Mouse (Mus musculus): ENCODE measurements around the gene Cars2. TPM values are rescaled to one million over a fixed set of nuclear protein-coding genes. Genes with fewer than 3 reads are reported as not detected.

The Cars2 gene
- polyA plus RNA-seq, 1 experiment from 2014 or later: 22.5 TPM

- 75% methylated on average over 9 of the region's 9 CpGs for WGBS
- Histone ChIP-seq H3K4me3 (ENCODE audit: low read depth, low read length) (no peak overlapping the region), H3K9me3 (ENCODE audit: control insufficient read depth, low read length) (no peaks in the 10 kb centered on the region), H3K4me2 (ENCODE audit: low read depth, low read length) (no peak overlapping the region), H3K36me3 (ENCODE audit: control insufficient read depth, insufficient read depth, low read length) (peaks cover 33% of the 10 kb centered on the region), H3K27ac (replicated peaks; ENCODE audit: low read depth, low read length) (no peak overlapping the region), H3K9ac (ENCODE audit: low read depth, low read length) (no peak overlapping the region), H3K27me3 (replicated peaks; ENCODE audit: control insufficient read depth, insufficient read depth, low read length) (no peaks in the 10 kb centered on the region), H3K4me1 (ENCODE audit: control insufficient read depth, insufficient read depth, low read length) (peaks cover 9% of the 10 kb centered on the region)
- DNase-seq (ENCODE audit: low spot score) (no peak), ATAC-seq (ENCODE audit: low read depth) (no peak)
Observed at GRCm38 (mm10) chr8:11560220-11560619, 9.6 kb upstream of the Cars2 start.

- no peak for ATAC-seq (ENCODE audit: low read depth)
- H3K27me3 ChIP-seq (replicated peaks; ENCODE audit: control insufficient read depth, insufficient read depth, low read length): no peaks in the 10 kb centered on the region
- H3K4me3 ChIP-seq (ENCODE audit: low read depth, low read length): no peak overlapping the region
- no peaks in the 10 kb centered on the region for H3K9me3 ChIP-seq (ENCODE audit: control insufficient read depth, low read length)
- WGBS: 61% methylated on average over 3 of the region's 3 CpGs
- no peak overlapping the region; the same call in 1 of the 2 replicates for H3K4me2 ChIP-seq (ENCODE audit: low read depth, low read length)
- H3K27ac ChIP-seq (replicated peaks; ENCODE audit: low read depth, low read length): no peak overlapping the region
- H3K36me3 ChIP-seq (ENCODE audit: control insufficient read depth, insufficient read depth, low read length): peaks cover 26% of the 10 kb centered on the region
- no peak for DNase-seq (ENCODE audit: low spot score)
- no peak overlapping the region for H3K9ac ChIP-seq (ENCODE audit: low read depth, low read length)
- peaks cover 11% of the 10 kb centered on the region for H3K4me1 ChIP-seq (ENCODE audit: control insufficient read depth, insufficient read depth, low read length)
Observed at GRCm38 (mm10) chr8:11559511-11559910, 8.9 kb upstream of the Cars2 start.

- H3K27me3 ChIP-seq (replicated peaks; ENCODE audit: control insufficient read depth, insufficient read depth, low read length): no peaks in the 10 kb centered on the region
- peak overlapping the region; percentile 71 for H3K4me2 ChIP-seq (ENCODE audit: low read depth, low read length)
- peak overlapping the region; percentile 92 for H3K9ac ChIP-seq (ENCODE audit: low read depth, low read length)
- ATAC-seq (ENCODE audit: low read depth): peak; percentile 83
- peak overlapping the region; percentile 72 for H3K4me3 ChIP-seq (ENCODE audit: low read depth, low read length)
- peaks cover 19% of the 10 kb centered on the region for H3K4me1 ChIP-seq (ENCODE audit: control insufficient read depth, insufficient read depth, low read length)
- DNase-seq (ENCODE audit: low spot score): peak; percentile 99
- WGBS: under 1% methylated on average over 60 of the region's 67 CpGs
- peaks cover 12% of the 10 kb centered on the region for H3K36me3 ChIP-seq (ENCODE audit: control insufficient read depth, insufficient read depth, low read length)
- H3K27ac ChIP-seq (replicated peaks; ENCODE audit: low read depth, low read length): peak overlapping the region; percentile 97
- H3K9me3 ChIP-seq (ENCODE audit: control insufficient read depth, low read length): no peaks in the 10 kb centered on the region
Observed at GRCm38 (mm10) chr8:11557768-11558629, 7.4 kb upstream of the Cars2 start.

GRCm38 (mm10) chr8:11557424-11557767 lies 6.8 kb upstream of the Cars2 start:
- H3K4me1 ChIP-seq (ENCODE audit: control insufficient read depth, insufficient read depth, low read length): peaks cover 19% of the 10 kb centered on the region
- 0% methylated on average over 22 of the region's 32 CpGs for WGBS
- H3K36me3 ChIP-seq (ENCODE audit: control insufficient read depth, insufficient read depth, low read length): peaks cover 12% of the 10 kb centered on the region
- H3K27ac ChIP-seq (replicated peaks; ENCODE audit: low read depth, low read length): peak overlapping the region; percentile 97
- peak overlapping the region; percentile 92 for H3K9ac ChIP-seq (ENCODE audit: low read depth, low read length)
- no peak for ATAC-seq (ENCODE audit: low read depth)
- no peaks in the 10 kb centered on the region for H3K9me3 ChIP-seq (ENCODE audit: control insufficient read depth, low read length)
- no peaks in the 10 kb centered on the region for H3K27me3 ChIP-seq (replicated peaks; ENCODE audit: control insufficient read depth, insufficient read depth, low read length)
- H3K4me3 ChIP-seq (ENCODE audit: low read depth, low read length): peak overlapping the region; percentile 72
- no peak for DNase-seq (ENCODE audit: low spot score)
- peak overlapping the region; percentile 68 for H3K4me2 ChIP-seq (ENCODE audit: low read depth, low read length)

- H3K9me3 ChIP-seq (ENCODE audit: control insufficient read depth, low read length): no peaks in the 10 kb centered on the region
- no peak for ATAC-seq (ENCODE audit: low read depth)
- under 1% methylated on average over 67 of the region's 85 CpGs for WGBS
- H3K9ac ChIP-seq (ENCODE audit: low read depth, low read length): peak overlapping the region; percentile 92
- peaks cover 7% of the 10 kb centered on the region for H3K36me3 ChIP-seq (ENCODE audit: control insufficient read depth, insufficient read depth, low read length)
- H3K27me3 ChIP-seq (replicated peaks; ENCODE audit: control insufficient read depth, insufficient read depth, low read length): no peaks in the 10 kb centered on the region
- H3K4me2 ChIP-seq (ENCODE audit: low read depth, low read length): peak overlapping the region; percentile 68
- peak; percentile 31 for DNase-seq (ENCODE audit: low spot score)
- peak overlapping the region; percentile 97 for H3K27ac ChIP-seq (replicated peaks; ENCODE audit: low read depth, low read length)
- H3K4me1 ChIP-seq (ENCODE audit: control insufficient read depth, insufficient read depth, low read length): peaks cover 19% of the 10 kb centered on the region
- peak overlapping the region; percentile 72 for H3K4me3 ChIP-seq (ENCODE audit: low read depth, low read length)
Observed at GRCm38 (mm10) chr8:11556691-11557423, 6.3 kb upstream of the Cars2 start.

- Histone ChIP-seq H3K4me3 (ENCODE audit: low read depth, low read length) (peak overlapping the region; percentile 72), H3K36me3 (ENCODE audit: control insufficient read depth, insufficient read depth, low read length) (no peaks in the 10 kb centered on the region), H3K27ac (replicated peaks; ENCODE audit: low read depth, low read length) (peak overlapping the region; percentile 99), H3K27me3 (replicated peaks; ENCODE audit: control insufficient read depth, insufficient read depth, low read length) (no peaks in the 10 kb centered on the region), H3K9me3 (ENCODE audit: control insufficient read depth, low read length) (no peaks in the 10 kb centered on the region), H3K9ac (ENCODE audit: low read depth, low read length) (peak overlapping the region; percentile 92), H3K4me2 (ENCODE audit: low read depth, low read length) (peak overlapping the region; percentile 68), H3K4me1 (ENCODE audit: control insufficient read depth, insufficient read depth, low read length) (peaks cover 20% of the 10 kb centered on the region)
- WGBS: 0% methylated on average over 27 of the region's 103 CpGs
- ATAC-seq (ENCODE audit: low read depth) (peak; percentile 88), DNase-seq (ENCODE audit: low spot score) (peak; percentile 100)
Observed at GRCm38 (mm10) chr8:11555720-11556591, 5.4 kb upstream of the Cars2 start.

GRCm38 (mm10) chr8:11554799-11555719 lies 4.5 kb upstream of the Cars2 start, which contains the start of gene Ing1:
TSS of gene Ing1 (plus strand) at chr8:11555571.
- H3K4me3 ChIP-seq (ENCODE audit: low read depth, low read length): peak within 1 kb of the TSS; percentile 72
- no peaks in the 10 kb centered on the region for H3K27me3 ChIP-seq (replicated peaks; ENCODE audit: control insufficient read depth, insufficient read depth, low read length)
- peaks cover 23% of the 10 kb centered on the region for H3K4me1 ChIP-seq (ENCODE audit: control insufficient read depth, insufficient read depth, low read length)
- H3K9me3 ChIP-seq (ENCODE audit: control insufficient read depth, low read length): no peaks in the 10 kb centered on the region
- peak within 1 kb of the TSS; percentile 99 for H3K27ac ChIP-seq (replicated peaks; ENCODE audit: low read depth, low read length)
- under 1% methylated on average over 41 of the region's 52 CpGs for WGBS
- H3K36me3 ChIP-seq (ENCODE audit: control insufficient read depth, insufficient read depth, low read length): no peaks in the 10 kb centered on the region
- peak within 1 kb of the TSS; percentile 68 for H3K4me2 ChIP-seq (ENCODE audit: low read depth, low read length)
- ATAC-seq (ENCODE audit: low read depth) (peak; percentile 79), DNase-seq (ENCODE audit: low spot score) (peak; percentile 98)
- H3K9ac ChIP-seq (ENCODE audit: low read depth, low read length): peak within 1 kb of the TSS; percentile 92

Data from embryonic facial prominence, embryonic 14.5 days (tissue).